Mouse (Mus musculus): Measurements from ENCODE around the gene Hoxb6. TPM values are rescaled to one million over a fixed set of nuclear protein-coding genes. Genes with fewer than 3 reads are reported as not detected.

The Hoxb6 gene
- polyA plus RNA-seq, 1 experiment from 2014 or later = 15.9 TPM

GRCm38 (mm10) chr11:96303151-96304099 lies 11.1 kb downstream of the Hoxb6 start, which contains the start of gene Hoxb5:
TSS of gene Hoxb5 (plus strand) at chr11:96303336.
- H3K36me3 ChIP-seq (ENCODE audit: control insufficient read depth, insufficient read depth, low read length) = no peaks in the 10 kb centered on the region
- peaks cover 94% of the 10 kb centered on the region for H3K27me3 ChIP-seq (ENCODE audit: control insufficient read depth, insufficient read depth, low read length)
- no peaks in the 10 kb centered on the region for H3K4me1 ChIP-seq (replicated peaks; ENCODE audit: control insufficient read depth, insufficient read depth, low read length)
- H3K27ac ChIP-seq (ENCODE audit: low read depth, low read length) = peak within 1 kb of the TSS; percentile 84
- H3K9me3 ChIP-seq (ENCODE audit: control insufficient read depth, low read length) = no peaks in the 10 kb centered on the region
- peak within 1 kb of the TSS; percentile 48 for H3K4me3 ChIP-seq (ENCODE audit: low read depth, low read length)
- H3K9ac ChIP-seq (ENCODE audit: low read depth, low read length) = peak within 1 kb of the TSS; percentile 54
- DNase-seq (ENCODE audit: low spot score) = peak; percentile 91
- ATAC-seq (ENCODE audit: low FRiP score) = peak; percentile 75
- WGBS = 1% methylated on average over 69 of the region's 69 CpGs
- H3K4me2 ChIP-seq (replicated peaks; ENCODE audit: low read depth, low read length) = peak within 1 kb of the TSS; percentile 38

- under 1% methylated on average over 38 of the region's 38 CpGs for WGBS
- Histone ChIP-seq H3K4me2 (replicated peaks; ENCODE audit: low read depth, low read length) (peak overlapping the region; percentile 37), H3K4me1 (replicated peaks; ENCODE audit: control insufficient read depth, insufficient read depth, low read length) (no peaks in the 10 kb centered on the region), H3K27ac (ENCODE audit: low read depth, low read length) (peak overlapping the region; percentile 84), H3K36me3 (ENCODE audit: control insufficient read depth, insufficient read depth, low read length) (no peaks in the 10 kb centered on the region), H3K9me3 (ENCODE audit: control insufficient read depth, low read length) (no peaks in the 10 kb centered on the region), H3K27me3 (ENCODE audit: control insufficient read depth, insufficient read depth, low read length) (peaks cover 96% of the 10 kb centered on the region), H3K4me3 (ENCODE audit: low read depth, low read length) (peak overlapping the region; percentile 48), H3K9ac (ENCODE audit: low read depth, low read length) (peak overlapping the region; percentile 54)
- no peak for ATAC-seq (ENCODE audit: low FRiP score)
- DNase-seq (ENCODE audit: low spot score) = no peak
Observed at GRCm38 (mm10) chr11:96304381-96305195, 12.3 kb downstream of the Hoxb6 start.

- Histone ChIP-seq H3K9me3 (ENCODE audit: control insufficient read depth, low read length) (no peaks in the 10 kb centered on the region), H3K27me3 (ENCODE audit: control insufficient read depth, insufficient read depth, low read length) (peaks cover 95% of the 10 kb centered on the region), H3K9ac (ENCODE audit: low read depth, low read length) (peak overlapping the region; percentile 54), H3K4me1 (replicated peaks; ENCODE audit: control insufficient read depth, insufficient read depth, low read length) (no peaks in the 10 kb centered on the region), H3K4me3 (ENCODE audit: low read depth, low read length) (peak overlapping the region; percentile 48), H3K27ac (ENCODE audit: low read depth, low read length) (no peak overlapping the region; the same call in 1 of the 2 replicates), H3K36me3 (ENCODE audit: control insufficient read depth, insufficient read depth, low read length) (no peaks in the 10 kb centered on the region), H3K4me2 (replicated peaks; ENCODE audit: low read depth, low read length) (peak overlapping the region; percentile 37)
- WGBS = 28% methylated on average over 6 of the region's 6 CpGs
- DNase-seq (ENCODE audit: low spot score) (no peak), ATAC-seq (ENCODE audit: low FRiP score) (no peak)
Observed at GRCm38 (mm10) chr11:96305505-96306182, 13.4 kb downstream of the Hoxb6 start.

DNA sequence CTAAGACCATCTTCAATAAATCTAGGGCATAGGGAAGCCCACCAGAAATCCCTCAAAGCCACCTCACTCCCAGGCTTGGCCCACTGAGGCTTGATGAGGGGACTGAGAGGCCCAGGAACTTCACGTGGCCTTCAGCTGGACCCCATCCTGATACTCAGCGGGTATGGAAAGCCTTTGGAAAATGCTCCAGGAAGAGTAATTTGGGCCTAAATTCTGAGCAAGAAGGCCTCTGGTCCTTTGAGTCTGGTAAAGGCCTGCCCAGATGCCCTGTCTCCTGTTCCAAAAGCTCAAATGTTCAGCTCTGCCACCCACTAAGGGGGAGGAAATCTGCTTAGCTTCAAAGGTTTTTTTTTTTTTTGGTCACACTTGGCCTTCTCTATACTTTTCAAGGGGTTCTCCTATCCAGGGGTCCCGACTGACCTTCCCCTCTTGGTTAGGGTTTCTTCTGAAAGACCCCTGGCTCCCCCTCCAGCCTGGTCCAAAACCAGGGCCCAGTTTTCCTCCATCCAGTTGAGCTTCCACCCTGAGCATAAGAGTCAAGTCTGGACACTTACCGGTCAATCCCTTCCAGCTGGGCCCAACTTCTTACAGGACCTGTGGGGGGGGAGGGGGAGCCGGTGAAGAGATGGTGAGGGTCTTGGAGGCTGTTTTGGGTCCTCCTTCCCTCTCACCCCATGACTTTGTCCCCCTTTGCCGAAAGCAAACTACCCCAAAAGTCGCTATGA lies 14.1 kb downstream of the Hoxb6 start:
- Histone ChIP-seq H3K4me3 (ENCODE audit: low read depth, low read length) (peak overlapping the region; percentile 48), H3K27me3 (ENCODE audit: control insufficient read depth, insufficient read depth, low read length) (peaks cover 96% of the 10 kb centered on the region), H3K4me2 (replicated peaks; ENCODE audit: low read depth, low read length) (peak overlapping the region; percentile 37), H3K36me3 (ENCODE audit: control insufficient read depth, insufficient read depth, low read length) (no peaks in the 10 kb centered on the region), H3K27ac (ENCODE audit: low read depth, low read length) (peak overlapping the region; percentile 32; the same call in 1 of the 2 replicates), H3K9ac (ENCODE audit: low read depth, low read length) (peak overlapping the region; percentile 54), H3K4me1 (replicated peaks; ENCODE audit: control insufficient read depth, insufficient read depth, low read length) (no peaks in the 10 kb centered on the region), H3K9me3 (ENCODE audit: control insufficient read depth, low read length) (no peaks in the 10 kb centered on the region)
- WGBS = 8% methylated on average over 7 of the region's 7 CpGs
- DNase-seq (ENCODE audit: low spot score) = no peak
- no peak for ATAC-seq (ENCODE audit: low FRiP score)

GRCm38 (mm10) chr11:96306908-96307269 lies 14.6 kb downstream of the Hoxb6 start:
- Histone ChIP-seq H3K4me3 (ENCODE audit: low read depth, low read length) (peak overlapping the region; percentile 48), H3K4me2 (replicated peaks; ENCODE audit: low read depth, low read length) (peak overlapping the region; percentile 2), H3K27ac (ENCODE audit: low read depth, low read length) (no peak overlapping the region), H3K27me3 (ENCODE audit: control insufficient read depth, insufficient read depth, low read length) (peaks cover 95% of the 10 kb centered on the region), H3K9ac (ENCODE audit: low read depth, low read length) (peak overlapping the region; percentile 54; the same call in 1 of the 2 replicates), H3K4me1 (replicated peaks; ENCODE audit: control insufficient read depth, insufficient read depth, low read length) (no peaks in the 10 kb centered on the region), H3K9me3 (ENCODE audit: control insufficient read depth, low read length) (no peaks in the 10 kb centered on the region), H3K36me3 (ENCODE audit: control insufficient read depth, insufficient read depth, low read length) (no peaks in the 10 kb centered on the region)
- ATAC-seq (ENCODE audit: low FRiP score) (no peak), DNase-seq (ENCODE audit: low spot score) (no peak)
- 2% methylated on average over 13 of the region's 13 CpGs for WGBS

GRCm38 (mm10) chr11:96308763-96309162 lies 16.5 kb downstream of the Hoxb6 start:
- 17% methylated on average over 4 of the region's 4 CpGs for WGBS
- Histone ChIP-seq H3K4me1 (replicated peaks; ENCODE audit: control insufficient read depth, insufficient read depth, low read length) (no peaks in the 10 kb centered on the region), H3K36me3 (ENCODE audit: control insufficient read depth, insufficient read depth, low read length) (no peaks in the 10 kb centered on the region), H3K4me3 (ENCODE audit: low read depth, low read length) (peak overlapping the region; percentile 48; the same call in 1 of the 2 replicates), H3K9me3 (ENCODE audit: control insufficient read depth, low read length) (no peaks in the 10 kb centered on the region), H3K4me2 (replicated peaks; ENCODE audit: low read depth, low read length) (peak overlapping the region; percentile 30), H3K27ac (ENCODE audit: low read depth, low read length) (peak overlapping the region; percentile 61; the same call in 1 of the 2 replicates), H3K9ac (ENCODE audit: low read depth, low read length) (peak overlapping the region; percentile 48; the same call in 1 of the 2 replicates), H3K27me3 (ENCODE audit: control insufficient read depth, insufficient read depth, low read length) (peaks cover 95% of the 10 kb centered on the region)
- ATAC-seq (ENCODE audit: low FRiP score) (no peak), DNase-seq (ENCODE audit: low spot score) (no peak)

- no peak for ATAC-seq (ENCODE audit: low FRiP score)
- peak overlapping the region; percentile 64 for H3K27ac ChIP-seq (ENCODE audit: low read depth, low read length)
Observed at GRCm38 (mm10) chr11:96309288-96309687, 17.0 kb downstream of the Hoxb6 start.

More at GRCm38 (mm10) chr11:96309288-96309687, 17.0 kb downstream of the Hoxb6 start:
- peak overlapping the region; percentile 14; the same call in 1 of the 2 replicates for H3K4me2 ChIP-seq (replicated peaks; ENCODE audit: low read depth, low read length)
- H3K36me3 ChIP-seq (ENCODE audit: control insufficient read depth, insufficient read depth, low read length) = no peaks in the 10 kb centered on the region
- H3K9me3 ChIP-seq (ENCODE audit: control insufficient read depth, low read length) = no peaks in the 10 kb centered on the region
- DNase-seq (ENCODE audit: low spot score) = no peak
- peaks cover 96% of the 10 kb centered on the region for H3K27me3 ChIP-seq (ENCODE audit: control insufficient read depth, insufficient read depth, low read length)
- no peaks in the 10 kb centered on the region for H3K4me1 ChIP-seq (replicated peaks; ENCODE audit: control insufficient read depth, insufficient read depth, low read length)
- H3K4me3 ChIP-seq (ENCODE audit: low read depth, low read length) = peak overlapping the region; percentile 48
- WGBS = 5% methylated on average over 4 of the region's 4 CpGs
- H3K9ac ChIP-seq (ENCODE audit: low read depth, low read length) = peak overlapping the region; percentile 48

Data from hindbrain, embryonic 11.5 days (tissue).